25 mouse cellular contexts compared by ENCODE assay signal in genomic region chr7:123126056-123126455, GRCm38 (mm10). TPM values are rescaled to one million over a fixed set of nuclear protein-coding genes. Genes with fewer than 3 reads are reported as not detected.
DNase-seq lines count a peak whose midpoint lies in the region; ATAC-seq and TF ChIP-seq lines count a peak whose summit lies in the region.
"Had no signal": no experiment of that assay in that cellular context is flagged by ENCODE, and none has a peak within 500 bp of the region (broad histone marks: within the 10 kb centered on the region; RNA-seq: fewer than 3 reads in every experiment).

No protein-coding gene starts in this region.

- no peak for DNase-seq in gastrocnemius, adult 2 months
- no peak for DNase-seq in gastrocnemius, postnatal 4 days (ENCODE audit: low spot score in 2 of 2)
- DNase-seq in heart, postnatal 36 days, result no peak
- DNase-seq in liver, adult 2 months (ENCODE audit: extremely low read depth, low read depth, low spot score), result peak; percentile 75
- DNase-seq in liver, embryonic 11.5 days (ENCODE audit: low spot score), result no peak
- no peak for DNase-seq in liver, postnatal 0 days
- DNase-seq in lung, postnatal 36 days, result no peak
- DNase-seq: adrenal gland, adult 8-10 months; cerebellum, adult 18-20 months; cerebellum, postnatal 14 days; gastrocnemius, postnatal 14 days; kidney, adult 11 months; left cerebral cortex, postnatal 4 days; lung, postnatal 4 days; retina, postnatal 1 day; right cerebral cortex, postnatal 4 days; thymus, postnatal 14 days had no signal

- H3K79me2 ChIP-seq in liver, adult 2 months (ENCODE audit: control insufficient read depth, insufficient read depth, low read length), result peaks cover 27% of the 10 kb centered on the region

- no peak for TF ChIP-seq POLR2A in liver, adult 2 months (IDR thresholded peaks at IDR 0.05; ENCODE audit: extremely low read depth, insufficient read depth, low read length)

- peaks cover 50% of the 10 kb centered on the region for H3K4me1 ChIP-seq in heart, embryonic 15.5 days (replicated peaks)
- peaks cover 35% of the 10 kb centered on the region for H3K4me1 ChIP-seq in liver, adult 2 months (ENCODE audit: control insufficient read depth, insufficient read depth, low read length)
- H3K4me1 ChIP-seq in liver, embryonic 11.5 days (replicated peaks; ENCODE audit: control insufficient read depth, insufficient read depth, low read length), result peaks cover 7% of the 10 kb centered on the region; the same call in 1 of the 2 replicates
- H3K4me1 ChIP-seq in liver, postnatal 0 days (ENCODE audit: insufficient read depth), result peaks cover 17% of the 10 kb centered on the region

- no peak overlapping the region for H3K9ac ChIP-seq in heart, embryonic 15.5 days
- no peak overlapping the region for H3K9ac ChIP-seq in liver, adult 2 months (ENCODE audit: low read depth, low read length)
- no peak overlapping the region for H3K9ac ChIP-seq in liver, embryonic 11.5 days (ENCODE audit: low read depth, low read length)
- no peak overlapping the region for H3K9ac ChIP-seq in liver, postnatal 0 days (replicated peaks)
- H3K9ac ChIP-seq: limb, embryonic 15.5 days; lung, embryonic 15.5 days; neural tube, embryonic 13.5 days had no signal

- H3K27ac ChIP-seq in gastrocnemius, adult 2 months, result peak overlapping the region; percentile 100; the same call in 1 of the 2 replicates
- 0 out of 2 replicates have a peak overlapping the region, but pooled peaks have one; percentile 20 for H3K27ac ChIP-seq in heart, embryonic 15.5 days
- no peak overlapping the region; the same call in 1 of the 2 replicates for H3K27ac ChIP-seq in liver, adult 2 months (replicated peaks; ENCODE audit: insufficient read depth, low read depth, low read length)
- H3K27ac ChIP-seq in liver, embryonic 11.5 days (ENCODE audit: low read depth, low read length), result no peak overlapping the region
- peak overlapping the region; percentile 29; the same call in 1 of the 2 replicates for H3K27ac ChIP-seq in liver, postnatal 0 days (ENCODE audit: low read depth)
- H3K27ac ChIP-seq: forebrain, embryonic 10.5 days; kidney, postnatal 0 days; limb, embryonic 15.5 days; lung, embryonic 15.5 days; neural tube, embryonic 13.5 days had no signal

- no peaks in the 10 kb centered on the region for H3K27me3 ChIP-seq in heart, embryonic 15.5 days
- no peaks in the 10 kb centered on the region for H3K27me3 ChIP-seq in liver, adult 2 months (ENCODE audit: control insufficient read depth, insufficient read depth, low read length)
- H3K27me3 ChIP-seq in liver, embryonic 11.5 days (replicated peaks; ENCODE audit: control insufficient read depth, insufficient read depth, low read length), result no peaks in the 10 kb centered on the region
- no peaks in the 10 kb centered on the region for H3K27me3 ChIP-seq in liver, postnatal 0 days (ENCODE audit: insufficient read depth, low read length)
- H3K27me3 ChIP-seq: limb, embryonic 15.5 days; lung, embryonic 15.5 days; neural tube, embryonic 13.5 days had no signal

- 38% methylated on average over 4 of the region's 4 CpGs for WGBS in heart, embryonic 15.5 days
- WGBS in liver, adult 2 months, result 24% methylated on average over 4 of the region's 4 CpGs
- WGBS in liver, embryonic 11.5 days, result 65% methylated on average over 4 of the region's 4 CpGs
- WGBS in liver, postnatal 0 days (ENCODE audit: insufficient replicate concordance), result 58% methylated on average over 4 of the region's 4 CpGs

- intact Hi-C loops in gastrocnemius, adult 2 months (cut with DNase I), result loop anchor here (5.0 to 10.0 kb wide), 2 partner anchors 46 to 141 kb away; no protein-coding TSS in a partner anchor
- intact Hi-C loops in heart, postnatal 36 days (cut with DNase I), result loop anchor here (5.0 kb wide), 2 partner anchors 36 to 154 kb away; no protein-coding TSS in a partner anchor

- no peak for TF ChIP-seq EP300 in liver, postnatal 0 days (IDR thresholded peaks at IDR 0.05; ENCODE audit: low read depth)

- peak overlapping the region; percentile 86 for H3K4me3 ChIP-seq in gastrocnemius, adult 2 months
- H3K4me3 ChIP-seq in heart, embryonic 15.5 days, result no peak overlapping the region
- H3K4me3 ChIP-seq in liver, adult 2 months (ENCODE audit: insufficient read depth, low read depth, low read length), result no peak overlapping the region
- no peak overlapping the region for H3K4me3 ChIP-seq in liver, embryonic 11.5 days (ENCODE audit: low read depth, low read length)
- no peak overlapping the region for H3K4me3 ChIP-seq in liver, postnatal 0 days (ENCODE audit: low read depth, low read length)
- H3K4me3 ChIP-seq: lung, embryonic 15.5 days had no signal

- peaks cover 10% of the 10 kb centered on the region; the same call in 1 of the 2 replicates for H3K36me3 ChIP-seq in heart, embryonic 15.5 days
- peaks cover 14% of the 10 kb centered on the region for H3K36me3 ChIP-seq in liver, adult 2 months (ENCODE audit: control insufficient read depth, insufficient read depth, low read length)
- no peaks in the 10 kb centered on the region; the same call in 1 of the 2 replicates for H3K36me3 ChIP-seq in liver, embryonic 11.5 days (ENCODE audit: control insufficient read depth, insufficient read depth, low read length)
- peaks cover 22% of the 10 kb centered on the region; the same call in 1 of the 2 replicates for H3K36me3 ChIP-seq in liver, postnatal 0 days (replicated peaks; ENCODE audit: insufficient read depth, low read length)

- H3K4me2 ChIP-seq in heart, embryonic 15.5 days, result peak overlapping the region; percentile 25; the same call in 1 of the 2 replicates
- H3K4me2 ChIP-seq in liver, embryonic 11.5 days, result no peak overlapping the region
- H3K4me2 ChIP-seq in liver, postnatal 0 days (ENCODE audit: low read depth, low read length), result no peak overlapping the region
- H3K4me2 ChIP-seq: limb, embryonic 15.5 days had no signal

- H3K9me3 ChIP-seq in heart, embryonic 15.5 days (replicated peaks), result no peaks in the 10 kb centered on the region
- no peaks in the 10 kb centered on the region for H3K9me3 ChIP-seq in liver, embryonic 11.5 days (ENCODE audit: control insufficient read depth, low read length)
- no peaks in the 10 kb centered on the region for H3K9me3 ChIP-seq in liver, postnatal 0 days (ENCODE audit: low read length)
- H3K9me3 ChIP-seq: forebrain, embryonic 10.5 days; limb, embryonic 15.5 days; lung, embryonic 15.5 days; neural tube, embryonic 13.5 days had no signal

- no peak for ATAC-seq in heart, embryonic 15.5 days (replicated peaks; ENCODE audit: insufficient number of reproducible peaks, insufficient read depth, low FRiP score, low read depth)
- ATAC-seq in liver, embryonic 11.5 days (replicated peaks; ENCODE audit: low FRiP score), result no peak
- ATAC-seq in liver, postnatal 0 days, result no peak
- ATAC-seq: activated CD4-positive, CD25-positive, alpha-beta regulatory T cell, adult 4 months; forebrain, embryonic 16.5 days had no signal

- no peak for TF ChIP-seq CTCF in gastrocnemius, adult 2 months (IDR thresholded peaks at IDR 0.05)
- no peak for TF ChIP-seq CTCF in liver, adult 2 months (IDR thresholded peaks at IDR 0.05; ENCODE audit: low read depth, low read length)
- TF ChIP-seq CTCF in liver, postnatal 0 days (IDR thresholded peaks at IDR 0.05; ENCODE audit: low read depth), result no peak

RNA-seq across cellular contexts. Expression of gene Tnrc6a, which starts 2.4 kb away (rescaled TPM):
- 10 to 100 TPM; 24.1 to 26.2 TPM for total RNA-seq in gastrocnemius, adult 2 months (2021)
- 10 to 100 TPM; 41.7 to 45.1 TPM for total RNA-seq in gastrocnemius, postnatal 4 days (2021)
- polyA plus RNA-seq in heart, embryonic 15.5 days (2015; fragmentation: Nextera tagmentation; extraction: Ambion mirVana), result 25.9 and 36.1 TPM in 2 replicates
- 10 to 100 TPM; 32.6 to 36.9 TPM for total RNA-seq in heart, postnatal 36 days (2021)
- total RNA-seq in liver, adult 2 months (2014; rRNA removed), result 29.7 and 32.4 TPM in 2 replicates
- 13.4 and 22.1 TPM in 2 replicates for polyA plus RNA-seq in liver, adult 2 months (2012; rRNA removed)
- 36.4 and 41.1 TPM in 2 replicates for polyA plus RNA-seq in liver, embryonic 11.5 days (2014; fragmentation: Nextera tagmentation; extraction: Ambion mirVana)
- polyA plus RNA-seq in liver, postnatal 0 days (2015; fragmentation: Nextera tagmentation; extraction: Ambion mirVana), result 26.8 and 28.9 TPM in 2 replicates

Comparison
In these comparisons a context has a peak if more than half of its experiments do, and no peak if none do; other contexts are left out.
1. H3K27ac ChIP-seq: peak in gastrocnemius, adult 2 months (single experiment), heart, embryonic 15.5 days (single experiment) and liver, postnatal 0 days (single experiment); none in liver, adult 2 months (single experiment) and liver, embryonic 11.5 days (single experiment).